Mouse (Mus musculus) stomach, postnatal 0 days (tissue): ENCODE data around the gene Kitl. TPM values are rescaled to one million over a fixed set of nuclear protein-coding genes. Genes with fewer than 3 reads are reported as not detected.

Experiments
- ATAC-seq: fragments of 200-750 bp; cut with Nextera tagmentation; 2 replicates; pipeline ENCODE4 v1.8.0; 2017; ENCODE audit not compliant: low FRiP score, low TSS enrichment
- DNase-seq: peaks from one replicate; pipeline ENCODE4 v3.0.0-alpha.2; 2016; ENCODE audit warnings: low spot score
- H3K27ac ChIP-seq: fragments of 300-500 bp; sonication (generic); replicated peaks from 2 replicates; pipeline ENCODE4 v1.5.1; 2014; ENCODE audit warnings: mild to moderate bottlenecking, control low read depth
- H3K27me3 ChIP-seq: fragments of 300-500 bp; sonication (generic); 2 replicates; pipeline ENCODE4 v1.6.1; 2014; ENCODE audit warnings: low read length; ENCODE audit not compliant: control insufficient read depth, insufficient read depth
- H3K36me3 ChIP-seq: fragments of 300-500 bp; sonication (generic); 2 replicates; pipeline ENCODE4 v1.6.1; 2014; ENCODE audit warnings: low read length, mixed read lengths; ENCODE audit not compliant: control insufficient read depth, insufficient read depth
- H3K4me1 ChIP-seq: fragments of 300-500 bp; sonication (generic); replicated peaks from 2 replicates; pipeline ENCODE4 v1.6.1; 2014; ENCODE audit warnings: antibody characterized with exemption; ENCODE audit not compliant: control insufficient read depth, insufficient read depth
- H3K4me2 ChIP-seq: fragments of 300-500 bp; sonication (generic); replicated peaks from 2 replicates; pipeline ENCODE4 v1.6.1; 2014; ENCODE audit warnings: low read depth, mild to moderate bottlenecking, control low read depth, moderate library complexity
- H3K4me3 ChIP-seq: fragments of 300-500 bp; sonication (generic); 2 replicates; pipeline ENCODE4 v1.5.1; 2014; ENCODE audit warnings: low read depth, low read length, control low read depth
- H3K9ac ChIP-seq: fragments of 300-500 bp; sonication (generic); 2 replicates; pipeline ENCODE4 v1.6.1; 2014; ENCODE audit warnings: mild to moderate bottlenecking, low read length, control low read depth, mixed read lengths
- H3K9me3 ChIP-seq: fragments of 300-500 bp; sonication (generic); 2 replicates; pipeline ENCODE4 v1.6.1; 2016; ENCODE audit warnings: low read length; ENCODE audit not compliant: control insufficient read depth
- CTCF ChIP-seq: IDR thresholded peaks from 2 replicates; pipeline ENCODE4 v1.5.1; 2016; ENCODE audit warnings: antibody characterized with exemption, low read depth, mild to moderate bottlenecking, moderate library complexity
- EP300 ChIP-seq: optimal IDR thresholded peaks from 2 replicates; pipeline ENCODE3; 2016; ENCODE audit warnings: antibody characterized with exemption
- WGBS: fragments of 180-500 bp; shearing (Covaris S2); extraction: QIAGEN DNeasy Blood & Tissue Kit; methylation state at CpG from one replicate; pipeline ENCODE4 v1.1.7; 2014; 5-methylcytosine and 5-hydroxymethylcytosine counted together
- polyA plus RNA-seq: library from polyadenylated mRNA; unstranded; fragments of >200 nt; fragmentation: Nextera tagmentation; extraction: Ambion mirVana; gene quantifications from 2 replicates; pipeline ENCODE4 v1.2.1, GENCODE M21; 2015

Gene Kitl
- polyA plus RNA-seq, 1 experiment from 2014 or later = 20.6 TPM

GRCm38 (mm10) chr10:100022090-100022834, 6.8 kb downstream of the Kitl start:
- H3K36me3 ChIP-seq = no peaks in the 10 kb centered on the region
- ATAC-seq = no peak
- no peaks in the 10 kb centered on the region for H3K9me3 ChIP-seq
- H3K27me3 ChIP-seq = no peaks in the 10 kb centered on the region
- DNase-seq = no peak
- no peak for TF ChIP-seq CTCF
- TF ChIP-seq EP300 = no peak
- no peak overlapping the region for H3K9ac ChIP-seq
- H3K4me3 ChIP-seq = no peak overlapping the region
- no peaks in the 10 kb centered on the region; the same call in 1 of the 2 replicates for H3K4me1 ChIP-seq
- 54% methylated on average over 11 of the region's 11 CpGs for WGBS
- H3K4me2 ChIP-seq = no peak overlapping the region
- no peak overlapping the region for H3K27ac ChIP-seq

GRCm38 (mm10) chr10:100022835-100023093, 7.3 kb downstream of the Kitl start:
- Histone ChIP-seq H3K4me3 (no peak overlapping the region), H3K27ac (no peak overlapping the region), H3K4me2 (no peak overlapping the region), H3K9ac (no peak overlapping the region), H3K27me3 (no peaks in the 10 kb centered on the region), H3K4me1 (no peaks in the 10 kb centered on the region), H3K9me3 (no peaks in the 10 kb centered on the region), H3K36me3 (no peaks in the 10 kb centered on the region)
- no peak for TF ChIP-seq CTCF
- no peak for TF ChIP-seq EP300
- no peak for DNase-seq
- ATAC-seq = no peak
- 56% methylated on average over 1 of the region's 1 CpGs for WGBS

GRCm38 (mm10) chr10:100025665-100026064, 10.2 kb downstream of the Kitl start:
- no peaks in the 10 kb centered on the region for H3K36me3 ChIP-seq
- no peak overlapping the region for H3K27ac ChIP-seq
- no peaks in the 10 kb centered on the region for H3K4me1 ChIP-seq
- peak; percentile 49; the same call in 1 of the 2 replicates for ATAC-seq
- H3K9ac ChIP-seq = no peak overlapping the region
- H3K9me3 ChIP-seq = no peaks in the 10 kb centered on the region
- WGBS = 33% methylated on average over 8 of the region's 8 CpGs
- no peak overlapping the region for H3K4me3 ChIP-seq
- TF ChIP-seq CTCF (no peak), EP300 (no peak)
- H3K4me2 ChIP-seq = no peak overlapping the region
- peak; percentile 41 for DNase-seq
- no peaks in the 10 kb centered on the region for H3K27me3 ChIP-seq

GRCm38 (mm10) chr10:100026778-100027177, 11.3 kb downstream of the Kitl start:
- Histone ChIP-seq H3K9me3 (no peaks in the 10 kb centered on the region), H3K36me3 (no peaks in the 10 kb centered on the region), H3K4me1 (0 out of 2 replicates have a peak, but pooled peaks cover 5% of the 10 kb centered on the region), H3K4me2 (no peak overlapping the region), H3K27me3 (no peaks in the 10 kb centered on the region), H3K4me3 (no peak overlapping the region), H3K9ac (no peak overlapping the region), H3K27ac (no peak overlapping the region)
- TF ChIP-seq EP300 (no peak), CTCF (no peak)
- 69% methylated on average over 1 of the region's 1 CpGs for WGBS
- no peak for ATAC-seq
- no peak for DNase-seq

GRCm38 (mm10) chr10:100030385-100030784, 15.0 kb downstream of the Kitl start:
- Histone ChIP-seq H3K9ac (no peak overlapping the region), H3K4me2 (no peak overlapping the region)

GRCm38 (mm10) chr10:100030980-100031516, 15.6 kb downstream of the Kitl start:
- Histone ChIP-seq H3K27ac (no peak overlapping the region), H3K36me3 (no peaks in the 10 kb centered on the region), H3K9ac (no peak overlapping the region), H3K4me1 (0 out of 2 replicates have a peak, but pooled peaks cover 5% of the 10 kb centered on the region), H3K4me2 (peak overlapping the region; percentile 36), H3K9me3 (no peaks in the 10 kb centered on the region), H3K4me3 (0 out of 2 replicates have a peak overlapping the region, but pooled peaks have one; percentile 10), H3K27me3 (no peaks in the 10 kb centered on the region)
- DNase-seq (no peak), ATAC-seq (peak; percentile 45; the same call in 1 of the 2 replicates)
- no peak for TF ChIP-seq EP300
- TF ChIP-seq CTCF = no peak
- 45% methylated on average over 12 of the region's 12 CpGs for WGBS

More at GRCm38 (mm10) chr10:100030385-100030784, 15.0 kb downstream of the Kitl start:
- Histone ChIP-seq H3K36me3 (no peaks in the 10 kb centered on the region), H3K27ac (no peak overlapping the region), H3K4me1 (0 out of 2 replicates have a peak, but pooled peaks cover 5% of the 10 kb centered on the region), H3K4me3 (no peak overlapping the region), H3K9me3 (no peaks in the 10 kb centered on the region), H3K27me3 (no peaks in the 10 kb centered on the region)
- 77% methylated on average over 5 of the region's 5 CpGs for WGBS
- no peak for ATAC-seq
- DNase-seq = no peak
- TF ChIP-seq EP300 (no peak), CTCF (no peak)
